Mouse (Mus musculus): Measurements from ENCODE around the gene Mcm5. TPM values are rescaled to one million over a fixed set of nuclear protein-coding genes. Genes with fewer than 3 reads are reported as not detected.
A peak's percentile ranks its signal among the peaks of the same experiment; 100 is the strongest.

Gene Mcm5
- polyA plus RNA-seq, 1 experiment from 2014 or later, result 123 TPM

GRCm38 (mm10) chr8:75081364-75082040, 27.9 kb upstream of the Mcm5 start:
- Histone ChIP-seq H3K27me3 (no peaks in the 10 kb centered on the region), H3K4me1 (no peaks in the 10 kb centered on the region), H3K4me3 (replicated peaks) (no peak overlapping the region), H3K36me3 (no peaks in the 10 kb centered on the region), H3K27ac (replicated peaks) (no peak overlapping the region), H3K4me2 (replicated peaks) (no peak overlapping the region), H3K9ac (no peak overlapping the region), H3K9me3 (replicated peaks) (no peaks in the 10 kb centered on the region)
- 78% methylated on average over 9 of the region's 9 CpGs for WGBS
- ATAC-seq (ENCODE audit: insufficient number of reproducible peaks, low FRiP score, low TSS enrichment, low read depth), result no peak

GRCm38 (mm10) chr8:75082181-75082805, 27.1 kb upstream of the Mcm5 start:
- H3K27ac ChIP-seq (replicated peaks), result no peak overlapping the region
- H3K4me2 ChIP-seq (replicated peaks), result no peak overlapping the region
- H3K9me3 ChIP-seq (replicated peaks), result no peaks in the 10 kb centered on the region
- ATAC-seq (ENCODE audit: insufficient number of reproducible peaks, low FRiP score, low TSS enrichment, low read depth), result no peak
- WGBS, result 78% methylated on average over 6 of the region's 6 CpGs
- no peaks in the 10 kb centered on the region for H3K36me3 ChIP-seq
- no peaks in the 10 kb centered on the region for H3K4me1 ChIP-seq
- no peaks in the 10 kb centered on the region for H3K27me3 ChIP-seq
- no peak overlapping the region for H3K4me3 ChIP-seq (replicated peaks)
- H3K9ac ChIP-seq, result no peak overlapping the region

- 3% methylated on average over 17 of the region's 17 CpGs for WGBS
- peak overlapping the region; percentile 36 for H3K4me3 ChIP-seq (replicated peaks)
- peaks cover 1% of the 10 kb centered on the region for H3K4me1 ChIP-seq
- ATAC-seq (ENCODE audit: insufficient number of reproducible peaks, low FRiP score, low TSS enrichment, low read depth), result peak; percentile 93
- peak overlapping the region; percentile 48; the same call in 1 of the 2 replicates for H3K27ac ChIP-seq (replicated peaks)
- H3K9me3 ChIP-seq (replicated peaks), result no peaks in the 10 kb centered on the region
- H3K4me2 ChIP-seq (replicated peaks), result peak overlapping the region; percentile 49
- H3K9ac ChIP-seq, result no peak overlapping the region
- H3K36me3 ChIP-seq, result no peaks in the 10 kb centered on the region
- H3K27me3 ChIP-seq, result no peaks in the 10 kb centered on the region
These were observed 25.5 kb upstream of the Mcm5 start for GRCm38 (mm10) chr8:75083846-75084245.

- WGBS, result 73% methylated on average over 3 of the region's 3 CpGs
- H3K9me3 ChIP-seq (replicated peaks), result no peaks in the 10 kb centered on the region
- ATAC-seq (ENCODE audit: insufficient number of reproducible peaks, low FRiP score, low TSS enrichment, low read depth), result no peak
- H3K27me3 ChIP-seq, result no peaks in the 10 kb centered on the region
- H3K27ac ChIP-seq (replicated peaks), result no peak overlapping the region
- no peak overlapping the region for H3K4me3 ChIP-seq (replicated peaks)
- H3K36me3 ChIP-seq, result no peaks in the 10 kb centered on the region
- no peak overlapping the region for H3K9ac ChIP-seq
- peak overlapping the region; percentile 49; the same call in 1 of the 2 replicates for H3K4me2 ChIP-seq (replicated peaks)
- peaks cover 8% of the 10 kb centered on the region for H3K4me1 ChIP-seq
These were observed 24.8 kb upstream of the Mcm5 start for GRCm38 (mm10) chr8:75084382-75085064.

- no peak overlapping the region for H3K9ac ChIP-seq
- H3K9me3 ChIP-seq (replicated peaks), result no peaks in the 10 kb centered on the region
- H3K4me2 ChIP-seq (replicated peaks), result no peak overlapping the region
- no peak overlapping the region for H3K27ac ChIP-seq (replicated peaks)
- no peak for ATAC-seq (ENCODE audit: insufficient number of reproducible peaks, low FRiP score, low TSS enrichment, low read depth)
- WGBS, result 86% methylated on average over 2 of the region's 2 CpGs
- no peak overlapping the region for H3K4me3 ChIP-seq (replicated peaks)
- H3K27me3 ChIP-seq, result no peaks in the 10 kb centered on the region
- H3K4me1 ChIP-seq, result peaks cover 9% of the 10 kb centered on the region
- no peaks in the 10 kb centered on the region for H3K36me3 ChIP-seq
These were observed 23.4 kb upstream of the Mcm5 start for GRCm38 (mm10) chr8:75086002-75086401.

- H3K4me1 ChIP-seq, result peaks cover 9% of the 10 kb centered on the region
- no peak overlapping the region for H3K9ac ChIP-seq
- no peak for ATAC-seq (ENCODE audit: insufficient number of reproducible peaks, low FRiP score, low TSS enrichment, low read depth)
- H3K9me3 ChIP-seq (replicated peaks), result no peaks in the 10 kb centered on the region
- no peak overlapping the region for H3K4me2 ChIP-seq (replicated peaks)
- no peak overlapping the region for H3K4me3 ChIP-seq (replicated peaks)
- no peak overlapping the region for H3K27ac ChIP-seq (replicated peaks)
- H3K27me3 ChIP-seq, result no peaks in the 10 kb centered on the region
- H3K36me3 ChIP-seq, result no peaks in the 10 kb centered on the region
These were observed 22.2 kb upstream of the Mcm5 start for GRCm38 (mm10) chr8:75087127-75087526.

- peak overlapping the region; percentile 17 for H3K4me3 ChIP-seq (replicated peaks)
- no peaks in the 10 kb centered on the region for H3K27me3 ChIP-seq
- 13% methylated on average over 6 of the region's 6 CpGs for WGBS
- no peaks in the 10 kb centered on the region for H3K9me3 ChIP-seq (replicated peaks)
- H3K9ac ChIP-seq, result no peak overlapping the region
- peak overlapping the region; percentile 44 for H3K4me2 ChIP-seq (replicated peaks)
- peak; percentile 59; the same call in 1 of the 2 replicates for ATAC-seq (ENCODE audit: insufficient number of reproducible peaks, low FRiP score, low TSS enrichment, low read depth)
- H3K4me1 ChIP-seq, result peaks cover 14% of the 10 kb centered on the region
- H3K27ac ChIP-seq (replicated peaks), result peak overlapping the region; percentile 81
- no peaks in the 10 kb centered on the region for H3K36me3 ChIP-seq
These were observed 20.1 kb upstream of the Mcm5 start for GRCm38 (mm10) chr8:75088989-75089881.

GRCm38 (mm10) chr8:75090781-75091365, 18.5 kb upstream of the Mcm5 start:
- whole genome bisulfite sequencing, result 82% methylated on average over 4 of the region's 4 CpGs
- Histone ChIP-seq H3K4me1 (peaks cover 14% of the 10 kb centered on the region), H3K36me3 (no peaks in the 10 kb centered on the region), H3K27ac (replicated peaks) (no peak overlapping the region), H3K4me2 (replicated peaks) (no peak overlapping the region), H3K9ac (no peak overlapping the region), H3K4me3 (replicated peaks) (no peak overlapping the region), H3K9me3 (replicated peaks) (no peaks in the 10 kb centered on the region), H3K27me3 (no peaks in the 10 kb centered on the region)
- no peak for ATAC-seq (ENCODE audit: insufficient number of reproducible peaks, low FRiP score, low TSS enrichment, low read depth)

GRCm38 (mm10) chr8:75093399-75094156, 15.8 kb upstream of the Mcm5 start, which contains the start of gene Hmox1:
Gene Hmox1 (plus strand): TSS chr8:75093621.
- H3K9me3 ChIP-seq (replicated peaks), result no peaks in the 10 kb centered on the region
- peak within 1 kb of the TSS; percentile 58 for H3K4me3 ChIP-seq (replicated peaks)
- 1% methylated on average over 36 of the region's 36 CpGs for WGBS
- H3K27ac ChIP-seq (replicated peaks), result 0 out of 2 replicates have a peak within 1 kb of the TSS, but pooled peaks have one; percentile 41
- peaks cover 14% of the 10 kb centered on the region for H3K4me1 ChIP-seq
- peak within 1 kb of the TSS; percentile 83 for H3K4me2 ChIP-seq (replicated peaks)
- H3K27me3 ChIP-seq, result no peaks in the 10 kb centered on the region
- peak within 1 kb of the TSS; percentile 57 for H3K9ac ChIP-seq
- peaks cover 15% of the 10 kb centered on the region; the same call in 1 of the 2 replicates for H3K36me3 ChIP-seq
- ATAC-seq (ENCODE audit: insufficient number of reproducible peaks, low FRiP score, low TSS enrichment, low read depth), result peak; percentile 83

GRCm38 (mm10) chr8:75102956-75103355, 6.4 kb upstream of the Mcm5 start:
- no peak overlapping the region for H3K9ac ChIP-seq
- H3K4me1 ChIP-seq, result no peaks in the 10 kb centered on the region
- H3K4me3 ChIP-seq (replicated peaks), result no peak overlapping the region
- H3K27me3 ChIP-seq, result no peaks in the 10 kb centered on the region
- WGBS, result 85% methylated on average over 4 of the region's 4 CpGs
- no peaks in the 10 kb centered on the region for H3K9me3 ChIP-seq (replicated peaks)
- no peak overlapping the region for H3K4me2 ChIP-seq (replicated peaks)
- no peak overlapping the region for H3K27ac ChIP-seq (replicated peaks)
- ATAC-seq (ENCODE audit: insufficient number of reproducible peaks, low FRiP score, low TSS enrichment, low read depth), result no peak
- H3K36me3 ChIP-seq, result peaks cover 6% of the 10 kb centered on the region; the same call in 1 of the 2 replicates

All from embryonic facial prominence, embryonic 15.5 days (tissue).